8 mouse cellular contexts compared by ENCODE assay signal in genomic region chr10:59616522-59616921, GRCm38 (mm10). TPM values are rescaled to one million over a fixed set of nuclear protein-coding genes. Genes with fewer than 3 reads are reported as not detected.
A peak's percentile ranks its signal among the peaks of the same experiment; 100 is the strongest.
DNase-seq lines count a peak whose midpoint lies in the region; ATAC-seq lines count a peak whose summit lies in the region.

TSS of gene Mcu (minus strand) at chr10:59616692.

- H3K4me1 ChIP-seq in embryonic facial prominence, embryonic 14.5 days (ENCODE audit: control insufficient read depth, insufficient read depth, low read length), result peaks cover 19% of the 10 kb centered on the region
- peaks cover 10% of the 10 kb centered on the region; the same call in 1 of the 2 replicates for H3K4me1 ChIP-seq in kidney, embryonic 14.5 days (ENCODE audit: control insufficient read depth, insufficient read depth, low read length)
- H3K4me1 ChIP-seq in limb, embryonic 15.5 days, result peaks cover 26% of the 10 kb centered on the region

- peak; percentile 100 for ATAC-seq in embryonic facial prominence, embryonic 14.5 days (ENCODE audit: low read depth)
- ATAC-seq in kidney, embryonic 14.5 days (ENCODE audit: low FRiP score, low TSS enrichment), result peak; percentile 99
- ATAC-seq in limb, embryonic 15.5 days (ENCODE audit: insufficient number of reproducible peaks, low FRiP score, low TSS enrichment, low read depth), result peak; percentile 97

- H3K27me3 ChIP-seq in embryonic facial prominence, embryonic 14.5 days (replicated peaks; ENCODE audit: control insufficient read depth, insufficient read depth, low read length), result no peaks in the 10 kb centered on the region
- H3K27me3 ChIP-seq in kidney, embryonic 14.5 days (ENCODE audit: control insufficient read depth, insufficient read depth, low read length), result no peaks in the 10 kb centered on the region
- no peaks in the 10 kb centered on the region for H3K27me3 ChIP-seq in limb, embryonic 15.5 days

- H3K27ac ChIP-seq in embryonic facial prominence, embryonic 14.5 days (replicated peaks; ENCODE audit: low read depth, low read length), result peak within 1 kb of the TSS; percentile 83
- peak within 1 kb of the TSS; percentile 25; the same call in 1 of the 2 replicates for H3K27ac ChIP-seq in kidney, embryonic 14.5 days (ENCODE audit: low read depth, low read length)
- peak within 1 kb of the TSS; percentile 90 for H3K27ac ChIP-seq in limb, embryonic 15.5 days

- peak within 1 kb of the TSS; percentile 95 for H3K4me3 ChIP-seq in embryonic facial prominence, embryonic 14.5 days (ENCODE audit: low read depth, low read length)
- H3K4me3 ChIP-seq in kidney, embryonic 14.5 days (ENCODE audit: low read length), result peak within 1 kb of the TSS; percentile 67
- peak within 1 kb of the TSS; percentile 91 for H3K4me3 ChIP-seq in limb, embryonic 15.5 days

- 1% methylated on average over 18 of the region's 36 CpGs for WGBS in embryonic facial prominence, embryonic 14.5 days
- 1% methylated on average over 34 of the region's 36 CpGs for WGBS in kidney, embryonic 14.5 days
- under 1% methylated on average over 32 of the region's 36 CpGs for WGBS in limb, embryonic 15.5 days

- DNase-seq in 3T3-L1 (ENCODE audit: low read depth, low spot score), result peak; percentile 95
- peak; percentile 79 to 89 for DNase-seq in adrenal gland, postnatal 4 days (ENCODE audit: low spot score in 2 of 2)
- peak; percentile 98 for DNase-seq in embryonic facial prominence, embryonic 14.5 days (ENCODE audit: low spot score)
- DNase-seq in heart, adult 9 months (ENCODE audit: low spot score in 2 of 2), result peak; percentile 97
- peak; percentile 75 to 83 for DNase-seq in monocyte, adult 2 months (ENCODE audit: low read depth in 1 of 2, low spot score in 2 of 2)
- DNase-seq in spleen, postnatal 36 days (ENCODE audit: low spot score in 2 of 2), result peak; percentile 91 to 92

- peak within 1 kb of the TSS; percentile 93 for H3K9ac ChIP-seq in embryonic facial prominence, embryonic 14.5 days (ENCODE audit: low read depth, low read length)
- H3K9ac ChIP-seq in kidney, embryonic 14.5 days (ENCODE audit: low read depth, low read length), result peak within 1 kb of the TSS; percentile 84
- H3K9ac ChIP-seq in limb, embryonic 15.5 days, result peak within 1 kb of the TSS; percentile 95

- no peaks in the 10 kb centered on the region for H3K36me3 ChIP-seq in embryonic facial prominence, embryonic 14.5 days (ENCODE audit: control insufficient read depth, insufficient read depth, low read length)
- H3K36me3 ChIP-seq in kidney, embryonic 14.5 days (ENCODE audit: control insufficient read depth, insufficient read depth, low read length), result no peaks in the 10 kb centered on the region
- H3K36me3 ChIP-seq in limb, embryonic 15.5 days, result no peaks in the 10 kb centered on the region

- H3K4me2 ChIP-seq in embryonic facial prominence, embryonic 14.5 days (ENCODE audit: low read depth, low read length), result peak within 1 kb of the TSS; percentile 80
- peak within 1 kb of the TSS; percentile 87 for H3K4me2 ChIP-seq in kidney, embryonic 14.5 days (replicated peaks; ENCODE audit: low read depth, low read length)
- H3K4me2 ChIP-seq in limb, embryonic 15.5 days, result peak within 1 kb of the TSS; percentile 89

- H3K9me3 ChIP-seq in embryonic facial prominence, embryonic 14.5 days (ENCODE audit: control insufficient read depth, low read length), result no peaks in the 10 kb centered on the region
- H3K9me3 ChIP-seq in kidney, embryonic 14.5 days (ENCODE audit: control insufficient read depth, low read length), result no peaks in the 10 kb centered on the region
- H3K9me3 ChIP-seq in limb, embryonic 15.5 days, result no peaks in the 10 kb centered on the region

RNA-seq across cellular contexts. Expression of gene Mcu, which starts in this region (rescaled TPM):
- 10 to 100 TPM; 36.3 to 43.3 TPM for total RNA-seq in adrenal gland, postnatal 4 days (2021)
- 47.9 and 48.1 TPM in 2 replicates for polyA plus RNA-seq in embryonic facial prominence, embryonic 14.5 days (2014; fragmentation: Nextera tagmentation; extraction: Ambion mirVana)
- polyA plus RNA-seq in kidney, embryonic 14.5 days (2014; fragmentation: Nextera tagmentation; extraction: Ambion mirVana), result 34.4 and 36.0 TPM in 2 replicates
- 53.4 and 57.1 TPM in 2 replicates for polyA plus RNA-seq in limb, embryonic 15.5 days (2015; fragmentation: Nextera tagmentation; extraction: Ambion mirVana)

Comparison
In these comparisons a context has a peak if more than half of its experiments do, and no peak if none do; other contexts are left out.
1. Peak in every context shown above with its lines: DNase-seq, ATAC-seq, H3K4me3 ChIP-seq and H3K27ac ChIP-seq.
2. H3K27ac ChIP-seq: peak in every context shown above with its lines; median percentile 90 in limb, embryonic 15.5 days; 83 in embryonic facial prominence, embryonic 14.5 days; 25 in kidney, embryonic 14.5 days.